Mouse (Mus musculus) heart, embryonic 15.5 days (tissue): ENCODE measurements around the gene Dnajc3. TPM values are rescaled to one million over a fixed set of nuclear protein-coding genes. Genes with fewer than 3 reads are reported as not detected.

ENCODE experiments used
- ATAC-seq: fragments of 200-750 bp; cut with Nextera tagmentation; replicated peaks from 2 replicates; pipeline ENCODE4 v1.8.0; 2017; ENCODE audit warnings: low read depth, moderate TSS enrichment; ENCODE audit not compliant: insufficient number of reproducible peaks, insufficient read depth, low FRiP score
- H3K27ac ChIP-seq: fragments of 300-500 bp; sonication (generic); 2 replicates; pipeline ENCODE4 v1.5.1; 2015; ENCODE audit warnings: mild to moderate bottlenecking, inconsistent platforms
- H3K27me3 ChIP-seq: fragments of 300-500 bp; sonication (generic); 2 replicates; pipeline ENCODE4 v1.6.1; 2015; ENCODE audit warnings: inconsistent platforms
- H3K36me3 ChIP-seq: fragments of 300-500 bp; sonication (generic); 2 replicates; pipeline ENCODE4 v1.6.1; 2015; ENCODE audit warnings: mild to moderate bottlenecking, inconsistent platforms
- H3K4me1 ChIP-seq: fragments of 300-500 bp; sonication (generic); replicated peaks from 2 replicates; pipeline ENCODE4 v1.6.1; 2015; ENCODE audit warnings: inconsistent platforms
- H3K4me2 ChIP-seq: fragments of 300-500 bp; sonication (generic); 2 replicates; pipeline ENCODE4 v1.6.1; 2015; ENCODE audit warnings: inconsistent platforms, mild to moderate bottlenecking, moderate library complexity
- H3K4me3 ChIP-seq: fragments of 300-500 bp; sonication (generic); 2 replicates; pipeline ENCODE4 v1.5.1; 2015; ENCODE audit warnings: mild to moderate bottlenecking, inconsistent platforms
- H3K9ac ChIP-seq: fragments of 300-500 bp; sonication (generic); 2 replicates; pipeline ENCODE4 v1.6.1; 2015; ENCODE audit warnings: mild to moderate bottlenecking, inconsistent platforms
- H3K9me3 ChIP-seq: fragments of 300-500 bp; sonication (generic); replicated peaks from 2 replicates; pipeline ENCODE4 v1.6.1; 2016; ENCODE audit warnings: inconsistent platforms
- WGBS: fragments of 180-500 bp; shearing (Covaris S2); methylation state at CpG from one replicate; pipeline ENCODE4 v1.1.7; 2015; ENCODE audit warnings: mixed read lengths; 5-methylcytosine and 5-hydroxymethylcytosine counted together
- polyA plus RNA-seq: library from polyadenylated mRNA; unstranded; fragments of >200 nt; fragmentation: Nextera tagmentation; extraction: Ambion mirVana; gene quantifications from 2 replicates; pipeline ENCODE4 v1.2.1, GENCODE M21; 2015

Dnajc3 gene
- polyA plus RNA-seq, 1 experiment from 2014 or later = 24.9 TPM

- no peaks in the 10 kb centered on the region for H3K27me3 ChIP-seq
- H3K9ac ChIP-seq = no peak overlapping the region
- H3K4me3 ChIP-seq = no peak overlapping the region
- H3K4me1 ChIP-seq = no peaks in the 10 kb centered on the region
- 41% methylated on average over 16 of the region's 16 CpGs for WGBS
- H3K4me2 ChIP-seq = no peak overlapping the region
- no peak for ATAC-seq
- no peak overlapping the region for H3K27ac ChIP-seq
- H3K36me3 ChIP-seq = peaks cover 5% of the 10 kb centered on the region; the same call in 1 of the 2 replicates
- no peaks in the 10 kb centered on the region for H3K9me3 ChIP-seq
Measured at GRCm38 (mm10) chr14:118986653-118987522, 49.1 kb downstream of the Dnajc3 start.

GRCm38 (mm10) chr14:118987523-118988496 is 50.0 kb downstream of the Dnajc3 start:
- peak overlapping the region; percentile 36; the same call in 1 of the 2 replicates for H3K4me2 ChIP-seq
- peak; percentile 78; the same call in 1 of the 2 replicates for ATAC-seq
- no peaks in the 10 kb centered on the region for H3K27me3 ChIP-seq
- H3K9ac ChIP-seq = no peak overlapping the region
- H3K9me3 ChIP-seq = no peaks in the 10 kb centered on the region
- no peak overlapping the region for H3K4me3 ChIP-seq
- peaks cover 7% of the 10 kb centered on the region; the same call in 1 of the 2 replicates for H3K36me3 ChIP-seq
- no peaks in the 10 kb centered on the region for H3K4me1 ChIP-seq
- WGBS = 45% methylated on average over 13 of the region's 13 CpGs
- no peak overlapping the region for H3K27ac ChIP-seq

- H3K27me3 ChIP-seq = no peaks in the 10 kb centered on the region
- 70% methylated on average over 9 of the region's 9 CpGs for WGBS
- H3K9ac ChIP-seq = no peak overlapping the region
- H3K9me3 ChIP-seq = no peaks in the 10 kb centered on the region
- no peaks in the 10 kb centered on the region for H3K4me1 ChIP-seq
- no peak for ATAC-seq
- no peak overlapping the region for H3K4me2 ChIP-seq
- H3K36me3 ChIP-seq = peaks cover 11% of the 10 kb centered on the region
- no peak overlapping the region for H3K4me3 ChIP-seq
- H3K27ac ChIP-seq = no peak overlapping the region
Measured at GRCm38 (mm10) chr14:118995226-118995925, 57.6 kb downstream of the Dnajc3 start.

GRCm38 (mm10) chr14:119003320-119003719 is 65.5 kb downstream of the Dnajc3 start:
- H3K9me3 ChIP-seq = no peaks in the 10 kb centered on the region
- H3K4me2 ChIP-seq = no peak overlapping the region
- ATAC-seq = no peak

GRCm38 (mm10) chr14:119005834-119006233 is 68.1 kb downstream of the Dnajc3 start:
- ATAC-seq = no peak
- peak overlapping the region; percentile 94 for H3K4me2 ChIP-seq
- no peak overlapping the region for H3K27ac ChIP-seq
- H3K36me3 ChIP-seq = peaks cover 12% of the 10 kb centered on the region; the same call in 1 of the 2 replicates
- H3K9ac ChIP-seq = no peak overlapping the region
- H3K4me3 ChIP-seq = 0 out of 2 replicates have a peak overlapping the region, but pooled peaks have one; percentile 4
- H3K4me1 ChIP-seq = peaks cover 8% of the 10 kb centered on the region
- H3K9me3 ChIP-seq = no peaks in the 10 kb centered on the region
- H3K27me3 ChIP-seq = no peaks in the 10 kb centered on the region
- 19% methylated on average over 5 of the region's 5 CpGs for WGBS

More at GRCm38 (mm10) chr14:119003320-119003719, 65.5 kb downstream of the Dnajc3 start:
- Histone ChIP-seq H3K27ac (no peak overlapping the region), H3K9ac (no peak overlapping the region), H3K4me3 (no peak overlapping the region), H3K4me1 (peaks cover 8% of the 10 kb centered on the region), H3K27me3 (no peaks in the 10 kb centered on the region), H3K36me3 (peaks cover 15% of the 10 kb centered on the region; the same call in 1 of the 2 replicates)

GRCm38 (mm10) chr14:119006441-119007102 is 68.8 kb downstream of the Dnajc3 start:
- peaks cover 8% of the 10 kb centered on the region for H3K4me1 ChIP-seq
- peak overlapping the region; percentile 79 for H3K27ac ChIP-seq
- 2% methylated on average over 49 of the region's 49 CpGs for WGBS
- peak overlapping the region; percentile 53 for H3K9ac ChIP-seq
- H3K9me3 ChIP-seq = no peaks in the 10 kb centered on the region
- peak overlapping the region; percentile 54 for H3K4me3 ChIP-seq
- H3K27me3 ChIP-seq = no peaks in the 10 kb centered on the region
- H3K36me3 ChIP-seq = peaks cover 8% of the 10 kb centered on the region; the same call in 1 of the 2 replicates
- no peak for ATAC-seq
- H3K4me2 ChIP-seq = peak overlapping the region; percentile 94

- H3K4me1 ChIP-seq = peaks cover 8% of the 10 kb centered on the region
- peak overlapping the region; percentile 94 for H3K4me2 ChIP-seq
- ATAC-seq = peak; percentile 100
- under 1% methylated on average over 13 of the region's 13 CpGs for WGBS
- H3K9me3 ChIP-seq = no peaks in the 10 kb centered on the region
- peaks cover 3% of the 10 kb centered on the region; the same call in 1 of the 2 replicates for H3K36me3 ChIP-seq
- H3K4me3 ChIP-seq = peak overlapping the region; percentile 54
- H3K27me3 ChIP-seq = no peaks in the 10 kb centered on the region
- H3K27ac ChIP-seq = peak overlapping the region; percentile 79
- peak overlapping the region; percentile 53 for H3K9ac ChIP-seq
Measured at GRCm38 (mm10) chr14:119007103-119007951, 69.6 kb downstream of the Dnajc3 start.

GRCm38 (mm10) chr14:119008031-119008590 is 70.3 kb downstream of the Dnajc3 start:
- Histone ChIP-seq H3K36me3 (no peaks in the 10 kb centered on the region), H3K4me2 (peak overlapping the region; percentile 94), H3K9me3 (no peaks in the 10 kb centered on the region), H3K27me3 (no peaks in the 10 kb centered on the region), H3K4me3 (peak overlapping the region; percentile 54), H3K9ac (peak overlapping the region; percentile 52), H3K4me1 (peaks cover 8% of the 10 kb centered on the region), H3K27ac (no peak overlapping the region; the same call in none of the 2 replicates)
- ATAC-seq = no peak
- WGBS = 57% methylated on average over 7 of the region's 7 CpGs

GRCm38 (mm10) chr14:119009531-119009930 is 71.8 kb downstream of the Dnajc3 start:
- 92% methylated on average over 2 of the region's 2 CpGs for WGBS
- peaks cover 8% of the 10 kb centered on the region for H3K4me1 ChIP-seq
- no peaks in the 10 kb centered on the region for H3K36me3 ChIP-seq

More at GRCm38 (mm10) chr14:119009531-119009930, 71.8 kb downstream of the Dnajc3 start:
- H3K9me3 ChIP-seq = no peaks in the 10 kb centered on the region
- no peak overlapping the region for H3K9ac ChIP-seq
- H3K4me3 ChIP-seq = no peak overlapping the region
- H3K27me3 ChIP-seq = no peaks in the 10 kb centered on the region
- ATAC-seq = no peak
- no peak overlapping the region for H3K4me2 ChIP-seq
- no peak overlapping the region for H3K27ac ChIP-seq
